Mouse (Mus musculus): Measurements from ENCODE around the gene Spast.

DNA sequence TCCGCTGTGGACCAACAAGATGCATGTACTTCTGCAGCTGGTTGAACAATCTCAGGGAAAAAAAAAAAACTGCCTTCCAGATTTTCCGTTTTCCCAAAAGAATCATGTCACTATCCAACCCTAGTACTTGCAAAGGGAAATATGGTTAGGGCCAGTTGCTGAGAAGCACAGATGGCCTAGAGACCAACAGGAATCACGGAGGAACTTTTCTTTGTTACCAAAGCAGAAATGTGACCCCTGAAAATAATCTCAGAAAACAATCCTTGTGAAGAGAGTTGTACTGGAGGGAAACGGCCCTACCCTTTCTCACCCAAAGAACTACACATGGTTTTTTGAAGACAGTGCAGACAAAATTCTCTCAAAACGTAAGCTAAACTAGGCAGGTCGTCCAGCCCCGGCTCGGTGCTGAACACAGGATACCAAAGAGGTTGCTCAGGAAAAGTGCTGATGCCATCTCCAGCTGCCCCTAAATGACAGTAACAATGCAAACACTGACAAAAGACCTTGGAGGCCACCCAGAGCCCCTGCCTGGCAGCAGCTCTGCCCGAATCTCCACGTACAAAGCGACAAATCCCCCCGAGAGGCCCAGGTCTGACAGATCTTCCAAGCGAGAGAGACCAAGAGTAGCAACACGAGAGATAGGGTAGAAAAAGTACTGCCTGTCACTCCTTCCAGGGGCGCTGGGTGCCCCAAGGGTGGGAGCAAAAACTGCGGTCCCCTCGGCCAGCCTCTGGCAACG is 44.9 kb upstream of the Spast start:
- TF ChIP-seq CTCF (IDR thresholded peaks at IDR 0.05; ENCODE audit: low read depth) (no peak), EP300 (IDR thresholded peaks at IDR 0.05; ENCODE audit: low read depth) (no peak)
